ENCODE assay signal across 7 mouse cellular contexts in genomic region chr2:156112080-156112423, GRCm38 (mm10). TPM values are rescaled to one million over a fixed set of nuclear protein-coding genes. Genes with fewer than 3 reads are reported as not detected.
DNase-seq lines count a peak whose midpoint lies in the region; ATAC-seq and TF ChIP-seq lines count a peak whose summit lies in the region.
"Not testable (repeated sequence)": the region's sequence is repeated elsewhere in the genome, so short reads cannot be mapped to it uniquely, and the experiment has no call there.

No protein-coding gene starts in this region.

- not testable (repeated sequence) for H3K36me3 ChIP-seq in forebrain, embryonic 13.5 days (ENCODE audit: poor library complexity, severe bottlenecking); heart, embryonic 16.5 days (ENCODE audit: control insufficient read depth, insufficient read depth); intestine, postnatal 0 days (ENCODE audit: control insufficient read depth, insufficient read depth); limb, embryonic 15.5 days; lung, postnatal 0 days (ENCODE audit: insufficient read depth, low read length); neural tube, embryonic 12.5 days

- H3K4me3 ChIP-seq in cerebellum, adult 2 months (replicated peaks; ENCODE audit: insufficient read depth, low read depth, low read length), result peak overlapping the region; percentile 83
- peak overlapping the region; percentile 97 for H3K4me3 ChIP-seq in forebrain, embryonic 13.5 days
- H3K4me3 ChIP-seq in heart, embryonic 16.5 days (ENCODE audit: low read length), result peak overlapping the region; percentile 96
- peak overlapping the region; percentile 89 for H3K4me3 ChIP-seq in intestine, postnatal 0 days (ENCODE audit: low read depth, low read length)
- peak overlapping the region; percentile 72 for H3K4me3 ChIP-seq in limb, embryonic 15.5 days
- H3K4me3 ChIP-seq in lung, postnatal 0 days (ENCODE audit: low read depth, low read length), result peak overlapping the region; percentile 88
- peak overlapping the region; percentile 89 for H3K4me3 ChIP-seq in neural tube, embryonic 12.5 days

- peak overlapping the region; percentile 68 for H3K4me2 ChIP-seq in forebrain, embryonic 13.5 days
- peak overlapping the region; percentile 64 for H3K4me2 ChIP-seq in heart, embryonic 16.5 days (ENCODE audit: low read depth, low read length)
- H3K4me2 ChIP-seq in intestine, postnatal 0 days (replicated peaks; ENCODE audit: low read depth), result peak overlapping the region; percentile 75
- peak overlapping the region; percentile 42 for H3K4me2 ChIP-seq in limb, embryonic 15.5 days
- H3K4me2 ChIP-seq in lung, postnatal 0 days (replicated peaks; ENCODE audit: low read depth, low read length), result peak overlapping the region; percentile 95
- peak overlapping the region; percentile 61 for H3K4me2 ChIP-seq in neural tube, embryonic 12.5 days (replicated peaks)

- ATAC-seq in forebrain, embryonic 13.5 days; heart, embryonic 16.5 days (replicated peaks; ENCODE audit: extremely low read depth, insufficient read depth, low FRiP score); intestine, postnatal 0 days; limb, embryonic 15.5 days (ENCODE audit: insufficient number of reproducible peaks, low FRiP score, low TSS enrichment, low read depth); lung, postnatal 0 days; neural tube, embryonic 12.5 days (ENCODE audit: low FRiP score, low read depth): not testable (repeated sequence)

- H3K9ac ChIP-seq in forebrain, embryonic 13.5 days, result peak overlapping the region; percentile 95
- peak overlapping the region; percentile 98 for H3K9ac ChIP-seq in heart, embryonic 16.5 days (ENCODE audit: low read length)
- H3K9ac ChIP-seq in intestine, postnatal 0 days (ENCODE audit: low read depth, low read length), result peak overlapping the region; percentile 94; the same call in 1 of the 2 replicates
- H3K9ac ChIP-seq in limb, embryonic 15.5 days, result peak overlapping the region; percentile 98; the same call in 1 of the 2 replicates
- peak overlapping the region; percentile 75 for H3K9ac ChIP-seq in lung, postnatal 0 days (replicated peaks; ENCODE audit: low read depth)
- H3K9ac ChIP-seq in neural tube, embryonic 12.5 days, result not testable (repeated sequence)

- TF ChIP-seq EP300 in lung, postnatal 0 days (IDR thresholded peaks at IDR 0.05), result not testable (repeated sequence)

- not testable (repeated sequence) for H3K9me3 ChIP-seq in forebrain, embryonic 13.5 days (replicated peaks); heart, embryonic 16.5 days (replicated peaks; ENCODE audit: control insufficient read depth, low read length); intestine, postnatal 0 days (ENCODE audit: control insufficient read depth); limb, embryonic 15.5 days; lung, postnatal 0 days (ENCODE audit: low read length); neural tube, embryonic 12.5 days

- not testable (repeated sequence) for H3K4me1 ChIP-seq in cerebellum, adult 2 months (ENCODE audit: control insufficient read depth, insufficient read depth, low read length); intestine, postnatal 0 days (replicated peaks; ENCODE audit: control insufficient read depth, insufficient read depth, low read length); limb, embryonic 15.5 days; lung, postnatal 0 days (ENCODE audit: insufficient read depth, low read depth, low read length); neural tube, embryonic 12.5 days
- peaks cover 20% of the 10 kb centered on the region for H3K4me1 ChIP-seq in forebrain, embryonic 13.5 days
- H3K4me1 ChIP-seq in heart, embryonic 16.5 days (ENCODE audit: control insufficient read depth, insufficient read depth, low read length), result peaks cover 13% of the 10 kb centered on the region

- WGBS in cerebellum, adult 2 months, result 14% methylated on average over 5 of the region's 5 CpGs
- WGBS in forebrain, embryonic 13.5 days, result 24% methylated on average over 5 of the region's 5 CpGs
- WGBS in heart, embryonic 16.5 days, result 25% methylated on average over 5 of the region's 5 CpGs
- WGBS in intestine, postnatal 0 days, result 17% methylated on average over 5 of the region's 5 CpGs
- 28% methylated on average over 5 of the region's 5 CpGs for WGBS in limb, embryonic 15.5 days
- 19% methylated on average over 5 of the region's 5 CpGs for WGBS in lung, postnatal 0 days
- WGBS in neural tube, embryonic 12.5 days, result 23% methylated on average over 5 of the region's 5 CpGs

- TF ChIP-seq CTCF in cerebellum, adult 2 months (IDR thresholded peaks at IDR 0.05; ENCODE audit: borderline replicate concordance, insufficient read depth, low read depth, low read length); intestine, postnatal 0 days (IDR thresholded peaks at IDR 0.05; ENCODE audit: low read depth); lung, postnatal 0 days (IDR thresholded peaks at IDR 0.05): not testable (repeated sequence)

- not testable (repeated sequence) for H3K27me3 ChIP-seq in cerebellum, adult 2 months (ENCODE audit: control insufficient read depth, insufficient read depth, low read length); forebrain, embryonic 13.5 days; heart, embryonic 16.5 days (ENCODE audit: control insufficient read depth, insufficient read depth, low read length); intestine, postnatal 0 days (replicated peaks; ENCODE audit: control insufficient read depth, insufficient read depth, low read length); limb, embryonic 15.5 days; lung, postnatal 0 days (replicated peaks; ENCODE audit: insufficient read depth, low read length); neural tube, embryonic 12.5 days (replicated peaks)

- not testable (repeated sequence) for TF ChIP-seq POLR2A in cerebellum, adult 2 months (IDR thresholded peaks at IDR 0.05; ENCODE audit: borderline replicate concordance, insufficient read depth, low read length)

- DNase-seq in cerebellum, adult 2 months; lung, postnatal 0 days (ENCODE audit: low spot score): not testable (repeated sequence)

- H3K27ac ChIP-seq in cerebellum, adult 2 months (ENCODE audit: insufficient read depth, low read length); neural tube, embryonic 12.5 days: not testable (repeated sequence)
- peak overlapping the region; percentile 91 for H3K27ac ChIP-seq in forebrain, embryonic 13.5 days
- H3K27ac ChIP-seq in heart, embryonic 16.5 days (ENCODE audit: low read length), result peak overlapping the region; percentile 93
- H3K27ac ChIP-seq in intestine, postnatal 0 days (ENCODE audit: low read depth, low read length), result peak overlapping the region; percentile 83; the same call in 1 of the 2 replicates
- H3K27ac ChIP-seq in limb, embryonic 15.5 days, result peak overlapping the region; percentile 93
- peak overlapping the region; percentile 83; the same call in 1 of the 2 replicates for H3K27ac ChIP-seq in lung, postnatal 0 days (ENCODE audit: low read length)

RNA-seq across cellular contexts. Expression of gene Rbm12, which starts 0.3 kb away (rescaled TPM):
- polyA plus RNA-seq in cerebellum, adult 2 months (2012; rRNA removed), result 9.2 and 12.6 TPM in 2 replicates
- polyA plus RNA-seq in forebrain, embryonic 13.5 days (2015; fragmentation: Nextera tagmentation; extraction: Ambion mirVana), result 30.0 and 39.0 TPM in 2 replicates
- polyA plus RNA-seq in heart, embryonic 16.5 days (2015; fragmentation: Nextera tagmentation; extraction: Ambion mirVana), result 17.7 and 20.7 TPM in 2 replicates
- polyA plus RNA-seq in intestine, postnatal 0 days (2015; fragmentation: Nextera tagmentation; extraction: Ambion mirVana), result 8.6 and 9.3 TPM in 2 replicates
- polyA plus RNA-seq in limb, embryonic 15.5 days (2015; fragmentation: Nextera tagmentation; extraction: Ambion mirVana), result 21.9 and 26.0 TPM in 2 replicates
- 10.1 and 10.7 TPM in 2 replicates for polyA plus RNA-seq in lung, postnatal 0 days (2015; fragmentation: Nextera tagmentation; extraction: Ambion mirVana)
- polyA plus RNA-seq in neural tube, embryonic 12.5 days (2016; fragmentation: Nextera tagmentation; extraction: Ambion mirVana), result 31.8 and 48.5 TPM in 2 replicates

RNA-seq across cellular contexts. Expression of gene Cpne1, which starts 0.3 kb away (rescaled TPM):
- polyA plus RNA-seq in cerebellum, adult 2 months (2012; rRNA removed), result 50.9 and 54.3 TPM in 2 replicates
- 42.6 and 44.9 TPM in 2 replicates for polyA plus RNA-seq in forebrain, embryonic 13.5 days (2015; fragmentation: Nextera tagmentation; extraction: Ambion mirVana)
- 27.9 and 29.2 TPM in 2 replicates for polyA plus RNA-seq in heart, embryonic 16.5 days (2015; fragmentation: Nextera tagmentation; extraction: Ambion mirVana)
- 17.3 and 19.0 TPM in 2 replicates for polyA plus RNA-seq in intestine, postnatal 0 days (2015; fragmentation: Nextera tagmentation; extraction: Ambion mirVana)
- polyA plus RNA-seq in limb, embryonic 15.5 days (2015; fragmentation: Nextera tagmentation; extraction: Ambion mirVana), result 57.3 and 57.8 TPM in 2 replicates
- 38.3 and 42.3 TPM in 2 replicates for polyA plus RNA-seq in lung, postnatal 0 days (2015; fragmentation: Nextera tagmentation; extraction: Ambion mirVana)
- 52.9 and 54.8 TPM in 2 replicates for polyA plus RNA-seq in neural tube, embryonic 12.5 days (2016; fragmentation: Nextera tagmentation; extraction: Ambion mirVana)

RNA-seq across cellular contexts. Expression of gene Gm28036, which starts 14.8 kb away (rescaled TPM):
- polyA plus RNA-seq in cerebellum, adult 2 months (2012; rRNA removed), result 4.0 and 5.7 TPM in 2 replicates
- polyA plus RNA-seq in forebrain, embryonic 13.5 days (2015; fragmentation: Nextera tagmentation; extraction: Ambion mirVana), result 20.7 and 21.2 TPM in 2 replicates
- 10.8 and 14.1 TPM in 2 replicates for polyA plus RNA-seq in heart, embryonic 16.5 days (2015; fragmentation: Nextera tagmentation; extraction: Ambion mirVana)
- 1.5 TPM in 2 replicates for polyA plus RNA-seq in intestine, postnatal 0 days (2015; fragmentation: Nextera tagmentation; extraction: Ambion mirVana)
- polyA plus RNA-seq in limb, embryonic 15.5 days (2015; fragmentation: Nextera tagmentation; extraction: Ambion mirVana), result 19.5 and 20.9 TPM in 2 replicates
- 5.2 and 5.6 TPM in 2 replicates for polyA plus RNA-seq in lung, postnatal 0 days (2015; fragmentation: Nextera tagmentation; extraction: Ambion mirVana)
- 27.9 and 30.2 TPM in 2 replicates for polyA plus RNA-seq in neural tube, embryonic 12.5 days (2016; fragmentation: Nextera tagmentation; extraction: Ambion mirVana)

RNA-seq across cellular contexts. Expression of gene Romo1, which starts 31.8 kb away (rescaled TPM):
- 245 and 250 TPM in 2 replicates for polyA plus RNA-seq in cerebellum, adult 2 months (2012; rRNA removed)
- polyA plus RNA-seq in forebrain, embryonic 13.5 days (2015; fragmentation: Nextera tagmentation; extraction: Ambion mirVana), result 389 and 451 TPM in 2 replicates
- polyA plus RNA-seq in heart, embryonic 16.5 days (2015; fragmentation: Nextera tagmentation; extraction: Ambion mirVana), result 338 and 361 TPM in 2 replicates
- polyA plus RNA-seq in intestine, postnatal 0 days (2015; fragmentation: Nextera tagmentation; extraction: Ambion mirVana), result 424 and 433 TPM in 2 replicates
- 316 and 346 TPM in 2 replicates for polyA plus RNA-seq in limb, embryonic 15.5 days (2015; fragmentation: Nextera tagmentation; extraction: Ambion mirVana)
- 316 and 344 TPM in 2 replicates for polyA plus RNA-seq in lung, postnatal 0 days (2015; fragmentation: Nextera tagmentation; extraction: Ambion mirVana)
- polyA plus RNA-seq in neural tube, embryonic 12.5 days (2016; fragmentation: Nextera tagmentation; extraction: Ambion mirVana), result 445 and 476 TPM in 2 replicates

RNA-seq across cellular contexts. Expression of gene Nfs1, which starts 31.9 kb away (rescaled TPM):
- polyA plus RNA-seq in cerebellum, adult 2 months (2012; rRNA removed), result 67.5 and 71.7 TPM in 2 replicates
- polyA plus RNA-seq in forebrain, embryonic 13.5 days (2015; fragmentation: Nextera tagmentation; extraction: Ambion mirVana), result 36.7 and 38.8 TPM in 2 replicates
- 70.3 and 75.0 TPM in 2 replicates for polyA plus RNA-seq in heart, embryonic 16.5 days (2015; fragmentation: Nextera tagmentation; extraction: Ambion mirVana)
- 41.1 and 44.8 TPM in 2 replicates for polyA plus RNA-seq in intestine, postnatal 0 days (2015; fragmentation: Nextera tagmentation; extraction: Ambion mirVana)
- polyA plus RNA-seq in limb, embryonic 15.5 days (2015; fragmentation: Nextera tagmentation; extraction: Ambion mirVana), result 39.3 and 43.6 TPM in 2 replicates
- 33.7 and 34.0 TPM in 2 replicates for polyA plus RNA-seq in lung, postnatal 0 days (2015; fragmentation: Nextera tagmentation; extraction: Ambion mirVana)
- polyA plus RNA-seq in neural tube, embryonic 12.5 days (2016; fragmentation: Nextera tagmentation; extraction: Ambion mirVana), result 34.4 and 34.6 TPM in 2 replicates

Comparison
In these comparisons a context has a peak if more than half of its experiments do, and no peak if none do; other contexts are left out.
1. H3K4me2 ChIP-seq: peak in every context shown above with its lines; median percentile 95 in lung, postnatal 0 days; 75 in intestine, postnatal 0 days; 68 in forebrain, embryonic 13.5 days; 64 in heart, embryonic 16.5 days; 61 in neural tube, embryonic 12.5 days; 42 in limb, embryonic 15.5 days.